In the genomic region with DNA sequence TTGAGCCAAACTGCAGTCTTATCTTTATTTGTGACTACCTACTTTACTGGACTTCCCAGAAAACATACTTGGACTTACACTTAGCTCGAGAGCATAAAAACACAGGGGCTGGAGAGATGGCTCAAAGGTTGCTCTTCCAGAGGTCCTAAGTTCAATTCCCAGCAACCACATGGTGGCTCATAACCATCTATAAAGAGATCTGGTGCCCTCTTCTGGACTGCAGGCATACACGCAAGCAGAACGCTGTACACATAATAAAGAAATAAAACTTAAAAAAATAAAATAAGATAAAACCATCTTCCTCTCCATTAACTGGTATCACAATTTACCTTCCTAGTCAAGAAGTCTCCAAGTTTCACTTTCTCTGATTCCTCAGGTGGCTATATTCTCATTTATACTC, we compare ENCODE assay signal across 18 mouse cellular contexts. TPM values are rescaled to one million over a fixed set of nuclear protein-coding genes. Genes with fewer than 3 reads are reported as not detected.
DNase-seq lines count a peak whose midpoint lies in the region; ATAC-seq and TF ChIP-seq lines count a peak whose summit lies in the region.
"Had no signal": no experiment of that assay in that cellular context is flagged by ENCODE, and none has a peak within 500 bp of the region (broad histone marks: within the 10 kb centered on the region; RNA-seq: fewer than 3 reads in every experiment).

No protein-coding gene starts in this region.

- TF ChIP-seq CTCF in hindbrain, postnatal 0 days (IDR thresholded peaks at IDR 0.05; ENCODE audit: low read depth), result peak; percentile 36
- TF ChIP-seq CTCF in lung, postnatal 0 days (IDR thresholded peaks at IDR 0.05), result peak; percentile 42
- peak; percentile 53 for TF ChIP-seq CTCF in stomach, postnatal 0 days (IDR thresholded peaks at IDR 0.05; ENCODE audit: low read depth)

- 94% methylated on average over 3 of the region's 3 CpGs for WGBS in hindbrain, postnatal 0 days
- 95% methylated on average over 3 of the region's 3 CpGs for WGBS in hindbrain, embryonic 14.5 days
- 93% methylated on average over 3 of the region's 3 CpGs for WGBS in lung, postnatal 0 days
- WGBS in stomach, postnatal 0 days, result 93% methylated on average over 3 of the region's 3 CpGs

- no peak for DNase-seq in hindbrain, postnatal 0 days (ENCODE audit: low spot score)
- no peak for DNase-seq in hindbrain, embryonic 14.5 days (ENCODE audit: low spot score)
- no peak for DNase-seq in lung, postnatal 0 days (ENCODE audit: low spot score)
- no peak for DNase-seq in lung, postnatal 4 days
- no peak for DNase-seq in ES-E14 (ENCODE audit: low read depth, low spot score)
- DNase-seq in stomach, postnatal 0 days (ENCODE audit: low spot score), result no peak
- DNase-seq in spleen, postnatal 4 days (ENCODE audit: low spot score in 2 of 2), result no peak
- DNase-seq: adrenal gland, postnatal 25 days; cerebellum, postnatal 10 days; gastrocnemius, postnatal 14 days; kidney, postnatal 14 days; left cerebral cortex, postnatal 4 days; liver, embryonic 13.5 days; midbrain, embryonic 14.5 days; thymus, adult 2 months had no signal

- no peak for TF ChIP-seq EP300 in lung, postnatal 0 days (IDR thresholded peaks at IDR 0.05)
- TF ChIP-seq EP300 in stomach, postnatal 0 days (optimal IDR thresholded peaks at IDR 0.05), result no peak

- no peak overlapping the region for H3K27ac ChIP-seq in hindbrain, postnatal 0 days
- no peak overlapping the region for H3K27ac ChIP-seq in hindbrain, embryonic 14.5 days
- no peak overlapping the region for H3K27ac ChIP-seq in lung, postnatal 0 days (ENCODE audit: low read length)
- no peak overlapping the region for H3K27ac ChIP-seq in ES-E14 (ENCODE audit: insufficient read depth, low read depth, low read length, poor library complexity, severe bottlenecking)
- no peak overlapping the region for H3K27ac ChIP-seq in stomach, postnatal 0 days (replicated peaks)
- H3K27ac ChIP-seq: embryonic facial prominence, embryonic 10.5 days; liver, embryonic 13.5 days had no signal

- H3K4me3 ChIP-seq in hindbrain, postnatal 0 days (ENCODE audit: low read length), result no peak overlapping the region
- H3K4me3 ChIP-seq in hindbrain, embryonic 14.5 days (replicated peaks; ENCODE audit: low read length), result no peak overlapping the region
- no peak overlapping the region for H3K4me3 ChIP-seq in lung, postnatal 0 days (ENCODE audit: low read depth, low read length)
- no peak overlapping the region for H3K4me3 ChIP-seq in ES-E14 (ENCODE audit: insufficient read depth in 1 of 2, low read depth in 1 of 2, low read length in 2 of 2, poor library complexity in 1 of 2, severe bottlenecking in 1 of 2)
- H3K4me3 ChIP-seq in stomach, postnatal 0 days (ENCODE audit: low read depth, low read length), result no peak overlapping the region
- H3K4me3 ChIP-seq: embryonic facial prominence, embryonic 10.5 days had no signal

- no peaks in the 10 kb centered on the region for H3K36me3 ChIP-seq in hindbrain, postnatal 0 days (ENCODE audit: insufficient read depth, low read length)
- H3K36me3 ChIP-seq in hindbrain, embryonic 14.5 days (replicated peaks; ENCODE audit: control insufficient read depth, insufficient read depth), result no peaks in the 10 kb centered on the region
- no peaks in the 10 kb centered on the region for H3K36me3 ChIP-seq in lung, postnatal 0 days (ENCODE audit: insufficient read depth, low read length)
- H3K36me3 ChIP-seq in ES-E14 (ENCODE audit: control insufficient read depth, insufficient read depth, low read length, poor library complexity, severe bottlenecking), result no peaks in the 10 kb centered on the region
- H3K36me3 ChIP-seq in stomach, postnatal 0 days (ENCODE audit: control insufficient read depth, insufficient read depth, low read length), result no peaks in the 10 kb centered on the region

- H3K9ac ChIP-seq in hindbrain, postnatal 0 days (replicated peaks; ENCODE audit: low read length), result no peak overlapping the region
- no peak overlapping the region for H3K9ac ChIP-seq in hindbrain, embryonic 14.5 days
- H3K9ac ChIP-seq in lung, postnatal 0 days (replicated peaks; ENCODE audit: low read depth), result no peak overlapping the region
- no peak overlapping the region for H3K9ac ChIP-seq in ES-E14 (ENCODE audit: insufficient read depth, low read depth, low read length, poor library complexity, severe bottlenecking)
- no peak overlapping the region for H3K9ac ChIP-seq in stomach, postnatal 0 days (ENCODE audit: low read length)
- H3K9ac ChIP-seq: liver, embryonic 13.5 days had no signal

- peaks cover 6% of the 10 kb centered on the region; the same call in 1 of the 2 replicates for H3K4me1 ChIP-seq in hindbrain, postnatal 0 days (ENCODE audit: insufficient read depth, low read length)
- H3K4me1 ChIP-seq in hindbrain, embryonic 14.5 days (replicated peaks; ENCODE audit: control insufficient read depth, insufficient read depth, low read length), result peaks cover 25% of the 10 kb centered on the region
- peaks cover 12% of the 10 kb centered on the region; the same call in 1 of the 2 replicates for H3K4me1 ChIP-seq in lung, postnatal 0 days (ENCODE audit: insufficient read depth, low read depth, low read length)
- peaks cover 0 to 2% of the 10 kb centered on the region in 2 experiments; a peak in 1 of 4 replicates for H3K4me1 ChIP-seq in ES-E14 (ENCODE audit: control insufficient read depth in 2 of 2, insufficient read depth in 2 of 2, low read length in 2 of 2, poor library complexity in 1 of 2)
- no peaks in the 10 kb centered on the region for H3K4me1 ChIP-seq in stomach, postnatal 0 days (replicated peaks; ENCODE audit: control insufficient read depth, insufficient read depth)

- no peaks in the 10 kb centered on the region for H3K27me3 ChIP-seq in hindbrain, postnatal 0 days (ENCODE audit: insufficient read depth, low read length)
- H3K27me3 ChIP-seq in hindbrain, embryonic 14.5 days (ENCODE audit: control insufficient read depth, insufficient read depth, low read length), result no peaks in the 10 kb centered on the region
- no peaks in the 10 kb centered on the region for H3K27me3 ChIP-seq in lung, postnatal 0 days (replicated peaks; ENCODE audit: insufficient read depth, low read length)
- no peaks in the 10 kb centered on the region for H3K27me3 ChIP-seq in stomach, postnatal 0 days (ENCODE audit: control insufficient read depth, insufficient read depth, low read length)
- H3K27me3 ChIP-seq: liver, embryonic 13.5 days had no signal

- no peaks in the 10 kb centered on the region for H3K9me3 ChIP-seq in hindbrain, postnatal 0 days (ENCODE audit: low read length)
- H3K9me3 ChIP-seq in hindbrain, embryonic 14.5 days (ENCODE audit: control insufficient read depth, low read length), result no peaks in the 10 kb centered on the region
- H3K9me3 ChIP-seq in lung, postnatal 0 days (ENCODE audit: low read length), result no peaks in the 10 kb centered on the region
- H3K9me3 ChIP-seq in ES-E14 (ENCODE audit: control insufficient read depth, insufficient read depth, low read depth, low read length), result no peaks in the 10 kb centered on the region
- no peaks in the 10 kb centered on the region for H3K9me3 ChIP-seq in stomach, postnatal 0 days (ENCODE audit: control insufficient read depth, low read length)
- H3K9me3 ChIP-seq: embryonic facial prominence, embryonic 10.5 days; liver, embryonic 13.5 days had no signal

- H3K4me2 ChIP-seq in hindbrain, postnatal 0 days (ENCODE audit: low read depth, low read length), result no peak overlapping the region
- no peak overlapping the region for H3K4me2 ChIP-seq in hindbrain, embryonic 14.5 days (replicated peaks)
- H3K4me2 ChIP-seq in lung, postnatal 0 days (replicated peaks; ENCODE audit: low read depth, low read length), result no peak overlapping the region
- H3K4me2 ChIP-seq in stomach, postnatal 0 days (replicated peaks; ENCODE audit: low read depth), result no peak overlapping the region
- H3K4me2 ChIP-seq: heart, embryonic 11.5 days had no signal

- ATAC-seq in hindbrain, postnatal 0 days, result no peak
- ATAC-seq in hindbrain, embryonic 14.5 days (ENCODE audit: low FRiP score), result no peak
- no peak for ATAC-seq in lung, postnatal 0 days
- ATAC-seq in stomach, postnatal 0 days (ENCODE audit: low FRiP score, low TSS enrichment), result no peak
- ATAC-seq: activated CD4-positive, CD25-positive, alpha-beta regulatory T cell, adult 4 months had no signal

- in situ Hi-C loops in ES-E14 (cut with MboI; ENCODE audit: low sequenced_read_pairs in 2 of 2, unreplicated experiment in 2 of 2), result no loop called here

TF ChIP-seq in ES-E14, 5 proteins besides CTCF, POLR2A, EP300 and RAD21:
- TF ChIP-seq ZC3H11A (IDR thresholded peaks at IDR 0.05; ENCODE audit: borderline replicate concordance, low read depth, low read length), result 0 out of 2 replicates have a peak, but pooled peaks have one; percentile 7
- no peak for TF ChIP-seq MAFK (IDR thresholded peaks at IDR 0.05; ENCODE audit: insufficient read depth, low read depth, low read length)
- no peak for TF ChIP-seq CHD2 (IDR thresholded peaks at IDR 0.05; ENCODE audit: low read depth, low read length)
- TF ChIP-seq ZNF384 (IDR thresholded peaks at IDR 0.05; ENCODE audit: low read depth, low read length), result no peak
- TF ChIP-seq HCFC1 (IDR thresholded peaks at IDR 0.05; ENCODE audit: borderline replicate concordance, insufficient read depth, low read length), result no peak

RNA-seq across cellular contexts. Expression of gene Camsap2, which starts 5.4 kb away (rescaled TPM):
- total RNA-seq in hindbrain, postnatal 0 days (2014; rRNA removed), result 99.1 and 108 TPM in 2 replicates
- 19.8 and 20.1 TPM in 2 replicates for polyA plus RNA-seq in hindbrain, postnatal 0 days (2015; fragmentation: Nextera tagmentation; extraction: Ambion mirVana)
- polyA plus RNA-seq in hindbrain, embryonic 14.5 days (2014; fragmentation: Nextera tagmentation; extraction: Ambion mirVana), result 59.5 and 62.9 TPM in 2 replicates
- polyA plus RNA-seq in lung, postnatal 0 days (2015; fragmentation: Nextera tagmentation; extraction: Ambion mirVana), result 7.7 and 9.3 TPM in 2 replicates
- total RNA-seq in ES-E14 (2012; rRNA removed), result 20.3 and 20.6 TPM in 2 replicates
- 8.9 and 9.5 TPM in 2 replicates for polyA plus RNA-seq in stomach, postnatal 0 days (2015; fragmentation: Nextera tagmentation; extraction: Ambion mirVana)
